Mouse (Mus musculus): ENCODE measurements at regions not wholly inside any gene's neighbourhood (a gene's known extent, or its start where the extent isn't known, plus 50 kb on each side); places are given as distances from the start of the nearest gene placed in this dataset.
"Not testable (repeated sequence)": the region's sequence is repeated elsewhere in the genome, so short reads cannot be mapped to it uniquely, and the experiment has no call there.

GRCm38 (mm10) chr15:96813472-96813871 lies 113.9 kb upstream of the Slc38a2 start:
- H3K4me1 ChIP-seq, result no peaks in the 10 kb centered on the region
- no peak overlapping the region for H3K9ac ChIP-seq
- H3K4me3 ChIP-seq (replicated peaks), result no peak overlapping the region
- H3K9me3 ChIP-seq, result peaks cover 24% of the 10 kb centered on the region
- ATAC-seq (ENCODE audit: low FRiP score), result no peak
- no peaks in the 10 kb centered on the region for H3K36me3 ChIP-seq (replicated peaks)
- H3K4me2 ChIP-seq, result no peak overlapping the region
- no peak overlapping the region for H3K27ac ChIP-seq
- 61% methylated on average over 2 of the region's 2 CpGs for WGBS
- H3K27me3 ChIP-seq, result no peaks in the 10 kb centered on the region

- Histone ChIP-seq H3K4me2 (no peak overlapping the region), H3K4me3 (replicated peaks) (no peak overlapping the region), H3K9ac (no peak overlapping the region), H3K9me3 (no peaks in the 10 kb centered on the region), H3K4me1 (no peaks in the 10 kb centered on the region), H3K27me3 (no peaks in the 10 kb centered on the region), H3K36me3 (replicated peaks) (no peaks in the 10 kb centered on the region), H3K27ac (no peak overlapping the region)
- no peak for ATAC-seq (ENCODE audit: low FRiP score)
- WGBS, result 66% methylated on average over 1 of the region's 1 CpGs
Observed at GRCm38 (mm10) chr15:96802729-96803053, 103.2 kb upstream of the Slc38a2 start.

GRCm38 (mm10) chr15:96802034-96802728 lies 102.7 kb upstream of the Slc38a2 start:
- H3K4me2 ChIP-seq, result no peak overlapping the region
- no peak overlapping the region for H3K27ac ChIP-seq
- H3K27me3 ChIP-seq, result no peaks in the 10 kb centered on the region
- H3K9me3 ChIP-seq, result no peaks in the 10 kb centered on the region
- H3K4me1 ChIP-seq, result no peaks in the 10 kb centered on the region
- no peak overlapping the region for H3K4me3 ChIP-seq (replicated peaks)
- H3K9ac ChIP-seq, result no peak overlapping the region
- WGBS, result 87% methylated on average over 9 of the region's 9 CpGs
- no peak for ATAC-seq (ENCODE audit: low FRiP score)
- no peaks in the 10 kb centered on the region for H3K36me3 ChIP-seq (replicated peaks)

GRCm38 (mm10) chr15:96799228-96799627 lies 99.7 kb upstream of the Slc38a2 start:
- no peak for ATAC-seq (ENCODE audit: low FRiP score)
- Histone ChIP-seq H3K27ac (no peak overlapping the region), H3K4me2 (no peak overlapping the region), H3K27me3 (no peaks in the 10 kb centered on the region), H3K36me3 (replicated peaks) (no peaks in the 10 kb centered on the region), H3K9me3 (no peaks in the 10 kb centered on the region), H3K4me1 (no peaks in the 10 kb centered on the region), H3K4me3 (replicated peaks) (no peak overlapping the region), H3K9ac (no peak overlapping the region)
- WGBS, result 80% methylated on average over 12 of the region's 12 CpGs

- Histone ChIP-seq H3K9me3 (no peaks in the 10 kb centered on the region), H3K36me3 (replicated peaks) (no peaks in the 10 kb centered on the region), H3K4me3 (replicated peaks) (no peak overlapping the region), H3K27ac (no peak overlapping the region), H3K9ac (no peak overlapping the region), H3K4me1 (no peaks in the 10 kb centered on the region), H3K4me2 (no peak overlapping the region), H3K27me3 (no peaks in the 10 kb centered on the region)
- ATAC-seq (ENCODE audit: low FRiP score), result no peak
- WGBS, result 79% methylated on average over 4 of the region's 4 CpGs
Observed at GRCm38 (mm10) chr15:96797615-96798270, 98.2 kb upstream of the Slc38a2 start.

- no peaks in the 10 kb centered on the region for H3K27me3 ChIP-seq
Observed at GRCm38 (mm10) chr15:96794177-96794719, 94.7 kb upstream of the Slc38a2 start.

GRCm38 (mm10) chr15:96793251-96793650 lies 93.7 kb upstream of the Slc38a2 start:
- WGBS, result 95% methylated on average over 15 of the region's 15 CpGs
- Histone ChIP-seq H3K4me2 (no peak overlapping the region), H3K27ac (no peak overlapping the region), H3K27me3 (no peaks in the 10 kb centered on the region), H3K9ac (no peak overlapping the region), H3K4me1 (no peaks in the 10 kb centered on the region), H3K4me3 (replicated peaks) (no peak overlapping the region), H3K9me3 (no peaks in the 10 kb centered on the region), H3K36me3 (replicated peaks) (no peaks in the 10 kb centered on the region)
- ATAC-seq (ENCODE audit: low FRiP score), result no peak

More at GRCm38 (mm10) chr15:96794177-96794719, 94.7 kb upstream of the Slc38a2 start:
- no peak overlapping the region for H3K9ac ChIP-seq
- H3K9me3 ChIP-seq, result no peaks in the 10 kb centered on the region
- no peaks in the 10 kb centered on the region for H3K4me1 ChIP-seq
- no peak overlapping the region for H3K27ac ChIP-seq
- ATAC-seq (ENCODE audit: low FRiP score), result no peak
- 90% methylated on average over 6 of the region's 6 CpGs for WGBS
- H3K4me2 ChIP-seq, result no peak overlapping the region
- H3K36me3 ChIP-seq (replicated peaks), result no peaks in the 10 kb centered on the region
- H3K4me3 ChIP-seq (replicated peaks), result no peak overlapping the region

GRCm38 (mm10) chr15:96791306-96791705 lies 91.8 kb upstream of the Slc38a2 start:
- no peaks in the 10 kb centered on the region for H3K9me3 ChIP-seq
- H3K36me3 ChIP-seq (replicated peaks), result no peaks in the 10 kb centered on the region
- H3K27me3 ChIP-seq, result no peaks in the 10 kb centered on the region
- WGBS, result 85% methylated on average over 6 of the region's 6 CpGs
- H3K4me2 ChIP-seq, result no peak overlapping the region
- ATAC-seq (ENCODE audit: low FRiP score), result no peak
- no peak overlapping the region for H3K9ac ChIP-seq
- H3K27ac ChIP-seq, result no peak overlapping the region
- no peaks in the 10 kb centered on the region for H3K4me1 ChIP-seq
- no peak overlapping the region for H3K4me3 ChIP-seq (replicated peaks)

- not testable (repeated sequence) for H3K4me3 ChIP-seq (replicated peaks); H3K27me3 ChIP-seq; H3K4me1 ChIP-seq; H3K9me3 ChIP-seq; H3K9ac ChIP-seq; H3K36me3 ChIP-seq (replicated peaks); ATAC-seq (ENCODE audit: low FRiP score); H3K27ac ChIP-seq; H3K4me2 ChIP-seq
- WGBS, result 89% methylated on average over 2 of the region's 2 CpGs
Observed at GRCm38 (mm10) chr15:96787921-96788320, 88.4 kb upstream of the Slc38a2 start.

- no peak overlapping the region for H3K4me3 ChIP-seq (replicated peaks)
- no peaks in the 10 kb centered on the region for H3K27me3 ChIP-seq
- H3K36me3 ChIP-seq (replicated peaks), result no peaks in the 10 kb centered on the region
- H3K4me2 ChIP-seq, result no peak overlapping the region
- no peak overlapping the region for H3K9ac ChIP-seq
- no peak overlapping the region for H3K27ac ChIP-seq
- H3K9me3 ChIP-seq, result no peaks in the 10 kb centered on the region
- no peaks in the 10 kb centered on the region for H3K4me1 ChIP-seq
- 96% methylated on average over 7 of the region's 7 CpGs for WGBS
- no peak for ATAC-seq (ENCODE audit: low FRiP score)
Observed at GRCm38 (mm10) chr15:96784578-96784977, 85.0 kb upstream of the Slc38a2 start.

- ATAC-seq (ENCODE audit: low FRiP score), result no peak
- WGBS, result 72% methylated on average over 5 of the region's 5 CpGs
- H3K4me2 ChIP-seq, result no peak overlapping the region
- H3K36me3 ChIP-seq (replicated peaks), result no peaks in the 10 kb centered on the region
- H3K9me3 ChIP-seq, result no peaks in the 10 kb centered on the region
- no peak overlapping the region for H3K9ac ChIP-seq
- no peak overlapping the region for H3K27ac ChIP-seq
- H3K4me1 ChIP-seq, result no peaks in the 10 kb centered on the region
- H3K4me3 ChIP-seq (replicated peaks), result no peak overlapping the region
- H3K27me3 ChIP-seq, result no peaks in the 10 kb centered on the region
Observed at GRCm38 (mm10) chr15:96781560-96781959, 82.0 kb upstream of the Slc38a2 start.

- 88% methylated on average over 5 of the region's 5 CpGs for WGBS
- Histone ChIP-seq H3K27me3 (no peaks in the 10 kb centered on the region), H3K9me3 (no peaks in the 10 kb centered on the region), H3K27ac (no peak overlapping the region), H3K4me2 (no peak overlapping the region), H3K4me3 (replicated peaks) (no peak overlapping the region), H3K36me3 (replicated peaks) (no peaks in the 10 kb centered on the region), H3K9ac (no peak overlapping the region), H3K4me1 (no peaks in the 10 kb centered on the region)
- no peak for ATAC-seq (ENCODE audit: low FRiP score)
Observed at GRCm38 (mm10) chr15:96780606-96781005, 81.1 kb upstream of the Slc38a2 start.

GRCm38 (mm10) chr15:96779358-96779757 lies 79.8 kb upstream of the Slc38a2 start:
- H3K27ac ChIP-seq, result no peak overlapping the region
- no peaks in the 10 kb centered on the region for H3K36me3 ChIP-seq (replicated peaks)
- no peaks in the 10 kb centered on the region for H3K4me1 ChIP-seq
- H3K9ac ChIP-seq, result no peak overlapping the region
- no peak overlapping the region for H3K4me2 ChIP-seq
- H3K27me3 ChIP-seq, result no peaks in the 10 kb centered on the region
- WGBS, result 87% methylated on average over 7 of the region's 7 CpGs
- ATAC-seq (ENCODE audit: low FRiP score), result no peak
- H3K9me3 ChIP-seq, result no peaks in the 10 kb centered on the region
- H3K4me3 ChIP-seq (replicated peaks), result no peak overlapping the region
